Mouse (Mus musculus): Measurements from ENCODE around the gene Gin1.
A peak's percentile ranks its signal among the peaks of the same experiment; 100 is the strongest.

- TF ChIP-seq CTCF (IDR thresholded peaks at IDR 0.05) (no peak), EP300 (IDR thresholded peaks at IDR 0.05) (peak; percentile 64)
Measured at GRCm38 (mm10) chr1:97827566-97827965, 57.6 kb downstream of the Gin1 start.

All from lung, postnatal 0 days (tissue).